Mouse (Mus musculus) cerebellum, adult 9-10 months (tissue): ENCODE results near the gene Pilrb2.
"Not testable (repeated sequence)": the region's sequence is repeated elsewhere in the genome, so short reads cannot be mapped to it uniquely, and the experiment has no call there.

ENCODE experiments used
- DNase-seq: peaks from one replicate; pipeline ENCODE4 v3.0.0; 2022

The Pilrb2 gene

DNA sequence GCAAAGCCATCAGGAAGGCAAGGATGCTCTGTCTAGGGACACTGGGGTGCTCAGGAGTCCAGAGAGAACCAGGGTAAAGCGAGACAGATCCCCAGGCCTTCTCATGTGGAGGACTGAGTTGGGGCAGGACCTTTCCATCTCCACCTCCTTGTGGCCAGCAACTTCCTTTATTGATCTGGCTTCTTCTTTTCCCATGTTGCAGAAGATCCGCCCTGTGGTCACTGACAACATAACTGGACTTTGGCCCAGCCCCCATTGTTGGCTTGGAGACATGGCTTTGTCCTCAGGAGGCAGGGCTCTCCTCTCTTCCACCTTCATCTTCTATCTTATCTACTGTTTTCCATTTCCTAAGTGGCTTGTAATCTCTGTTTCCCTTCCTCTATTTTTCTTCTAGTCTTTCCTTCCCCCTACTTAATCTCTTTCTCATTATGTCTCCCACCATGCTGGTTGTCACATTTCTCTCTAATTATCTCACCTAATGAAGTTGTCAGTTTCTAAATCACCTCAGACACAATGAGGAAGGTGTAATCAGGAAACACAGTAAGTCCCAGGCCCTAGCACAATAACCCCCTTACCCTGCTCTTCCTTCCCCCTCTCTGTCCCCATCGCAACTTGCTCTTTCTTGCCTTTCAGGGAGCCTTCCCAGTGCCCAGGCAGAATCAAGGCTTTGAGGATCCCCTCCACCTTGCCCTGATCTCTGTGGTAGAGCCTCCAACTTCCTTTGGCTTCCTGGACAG, at the start of gene Pilrb2:
Pilrb2 (minus strand) TSS at position 172 of the 737 bp plus-strand sequence.
- DNase-seq: not testable (repeated sequence)

DNA sequence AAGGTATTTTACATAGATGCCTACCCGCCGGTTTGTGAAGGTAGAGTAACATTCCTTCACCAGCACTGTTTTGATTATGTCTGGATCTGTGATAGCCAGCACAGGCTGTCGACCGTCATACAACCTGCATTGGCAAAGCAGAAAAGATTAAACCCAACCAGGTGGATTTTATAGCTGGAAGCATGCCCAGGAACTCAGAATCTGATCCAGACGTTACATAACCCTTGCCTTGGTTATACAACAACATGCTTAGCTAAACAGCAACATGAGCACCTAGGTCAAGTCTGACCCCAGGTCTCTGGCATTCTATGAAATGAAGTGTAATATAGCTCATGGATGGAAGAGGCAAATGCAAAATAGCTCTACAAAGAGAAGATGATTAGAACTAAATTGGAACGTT, 43.9 kb upstream of the Pilrb2 start:
- DNase-seq: peak; percentile 88

DNA sequence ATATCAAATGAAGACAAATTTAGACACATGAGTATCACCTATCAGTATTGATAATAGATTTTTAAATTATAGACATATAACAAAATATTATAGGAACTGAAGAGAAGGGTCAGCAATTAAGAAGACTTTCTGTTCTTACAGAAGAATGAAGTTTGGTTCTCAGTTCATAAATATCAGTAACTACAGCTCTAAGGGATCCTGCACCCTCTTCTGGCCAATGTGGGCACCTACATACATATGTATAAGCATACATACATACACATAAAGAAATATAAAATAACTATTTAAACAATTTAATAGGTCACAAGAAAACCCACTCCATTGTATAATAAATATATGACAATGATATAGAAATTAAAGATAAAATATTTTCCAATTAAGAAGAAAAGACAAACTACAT, 42.9 kb upstream of the Pilrb2 start:
- no peak for DNase-seq

DNA sequence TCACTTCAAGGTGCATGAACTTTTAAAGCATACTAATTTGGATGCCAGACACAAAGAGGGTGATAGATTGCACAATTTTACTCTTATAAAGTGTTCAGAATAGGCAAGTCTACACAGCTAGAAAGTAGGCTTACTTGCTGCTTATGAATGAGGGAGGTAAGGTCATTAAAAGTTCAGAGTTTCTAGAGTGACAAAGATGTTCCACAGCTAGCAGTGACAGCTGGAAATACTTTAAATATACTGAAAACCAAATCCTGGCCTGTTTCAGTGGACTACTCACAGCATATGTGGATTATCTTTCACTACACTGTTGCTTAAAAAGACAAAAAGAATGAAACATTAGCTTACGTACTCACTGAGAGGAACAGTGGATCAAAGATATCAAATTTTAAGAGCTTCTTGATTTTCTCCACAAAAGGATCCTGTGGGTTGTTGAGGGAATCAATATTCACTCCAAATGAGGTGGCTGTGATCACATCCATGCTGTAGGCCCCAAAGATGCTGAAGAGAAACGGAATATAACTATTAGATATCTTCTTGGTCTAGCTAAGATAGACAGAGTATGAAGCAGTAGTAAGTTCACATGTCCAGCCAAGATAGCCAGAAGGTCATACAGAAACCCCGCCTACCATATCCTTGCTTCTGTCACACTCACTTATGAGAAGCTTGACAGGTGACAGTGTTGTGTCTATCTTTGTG, 38.1 kb upstream of the Pilrb2 start:
- DNase-seq: no peak

DNA sequence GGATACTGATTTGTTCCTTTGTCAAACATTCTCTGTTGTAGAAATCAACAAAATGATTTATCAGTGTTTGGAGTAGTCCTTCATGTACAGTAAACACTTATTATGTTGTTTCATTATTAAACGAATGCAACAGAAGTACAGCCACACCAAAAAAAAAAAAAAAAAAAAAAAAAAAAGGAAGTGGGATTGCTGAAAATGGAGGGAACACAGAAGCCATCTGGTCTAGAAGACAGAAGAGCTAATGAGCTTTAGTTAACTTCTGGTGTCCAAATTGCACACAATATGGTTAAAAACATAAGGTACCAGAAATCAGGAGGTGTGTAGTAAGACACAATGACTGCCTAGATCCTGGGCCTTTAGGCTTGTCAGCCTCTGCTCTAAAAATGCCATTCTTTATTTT, 26.2 kb upstream of the Pilrb2 start:
- DNase-seq: no peak

- DNase-seq: no peak
These were observed 21.3 kb upstream of the Pilrb2 start for GRCm38 (mm10) chr5:137892954-137893353.

- DNase-seq: no peak
These were observed 16.1 kb upstream of the Pilrb2 start for GRCm38 (mm10) chr5:137887666-137888065.

GRCm38 (mm10) chr5:137885894-137886293, 14.3 kb upstream of the Pilrb2 start:
- DNase-seq: peak; percentile 13

- no peak for DNase-seq
These were observed 11.7 kb upstream of the Pilrb2 start for GRCm38 (mm10) chr5:137883345-137883744.

DNA sequence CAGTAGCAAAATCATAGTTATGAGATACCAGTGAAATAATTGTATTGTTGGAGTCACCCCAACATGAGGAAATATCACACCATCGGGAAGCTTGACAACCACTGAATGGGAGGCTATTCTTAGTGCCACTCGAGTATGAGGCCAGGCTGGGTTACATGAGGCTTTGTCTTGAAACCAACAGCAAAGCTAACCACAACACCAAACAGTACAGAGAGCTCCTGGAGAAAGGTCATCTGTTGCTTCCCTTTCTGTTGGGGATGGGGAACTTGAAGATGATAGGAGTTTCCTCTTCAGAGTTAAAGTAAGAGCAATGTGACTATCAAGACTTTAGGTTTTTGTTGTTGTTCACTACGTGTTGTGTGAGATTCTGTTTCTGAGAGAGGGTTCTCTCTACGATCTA, 11.3 kb upstream of the Pilrb2 start:
- DNase-seq: no peak

DNA sequence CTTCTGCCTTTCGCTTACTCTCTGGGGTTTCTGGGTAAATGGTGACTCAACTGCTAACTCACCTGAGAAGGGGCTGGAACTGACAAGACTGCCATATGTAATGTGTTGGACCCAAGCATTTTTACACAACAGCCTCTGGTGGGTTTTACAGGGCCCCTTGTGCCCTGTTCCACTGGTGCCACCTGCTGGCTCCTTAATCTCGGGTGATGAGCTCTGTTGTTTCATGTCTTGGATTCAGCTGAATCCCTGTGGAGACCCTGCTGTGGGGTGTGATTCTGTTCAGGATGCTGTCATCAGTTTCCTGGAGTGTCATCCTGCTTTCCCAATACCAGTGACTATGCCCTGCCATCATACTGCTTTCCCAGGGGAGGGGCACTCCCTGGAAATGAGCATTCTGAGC, 6.2 kb upstream of the Pilrb2 start:
- DNase-seq: no peak

DNA sequence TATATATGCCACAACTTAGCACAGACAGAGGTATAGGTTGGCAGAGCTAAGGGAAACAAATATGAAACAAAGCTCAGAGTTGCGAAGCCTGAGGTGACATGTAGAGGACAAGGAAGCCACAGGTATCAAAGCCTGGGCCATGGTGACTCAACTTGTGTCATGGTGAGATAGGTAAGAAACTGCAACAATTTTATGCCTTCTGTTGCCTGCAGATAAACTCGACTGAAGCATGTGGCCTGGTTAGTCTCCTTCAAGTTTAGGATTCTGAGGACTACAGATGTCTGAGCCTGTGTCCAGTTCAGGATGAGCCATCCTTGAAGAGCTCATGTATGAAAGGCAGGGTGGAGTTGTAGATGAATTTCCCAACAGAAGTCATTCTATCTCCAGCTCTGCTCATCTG, 3.4 kb upstream of the Pilrb2 start:
- DNase-seq: no peak

- not testable (repeated sequence) for DNase-seq
These were observed 727 bp upstream of the Pilrb2 start for GRCm38 (mm10) chr5:137872381-137872702.

- DNase-seq: not testable (repeated sequence)
These were observed 3.0 kb downstream of the Pilrb2 start for GRCm38 (mm10) chr5:137868600-137868999.

DNA sequence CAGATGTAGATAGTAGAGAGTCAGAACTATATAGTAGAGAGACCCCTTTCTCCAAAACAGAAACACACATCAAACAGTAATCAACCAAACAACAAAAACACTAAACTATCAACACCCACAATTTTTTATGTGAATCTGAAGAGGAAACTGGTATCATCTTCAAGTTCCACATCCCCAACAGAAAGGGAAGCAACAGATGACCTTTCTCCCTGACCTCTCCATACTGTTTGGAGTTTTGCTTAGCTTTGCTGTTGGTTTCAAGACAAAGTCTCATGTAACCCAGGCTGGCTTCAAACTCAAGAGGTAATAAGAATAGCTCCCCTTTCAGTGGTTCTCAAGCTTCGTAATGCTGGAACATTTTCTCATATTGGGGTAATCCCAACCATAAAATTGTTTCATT, 7.6 kb downstream of the Pilrb2 start:
- not testable (repeated sequence) for DNase-seq

- not testable (repeated sequence) for DNase-seq
These were observed 13.5 kb downstream of the Pilrb2 start, which contains the start of gene Pilrb1 for GRCm38 (mm10) chr5:137857960-137858710. Gene Pilrb1, minus strand, starts transcription at chr5:137858106.

DNA sequence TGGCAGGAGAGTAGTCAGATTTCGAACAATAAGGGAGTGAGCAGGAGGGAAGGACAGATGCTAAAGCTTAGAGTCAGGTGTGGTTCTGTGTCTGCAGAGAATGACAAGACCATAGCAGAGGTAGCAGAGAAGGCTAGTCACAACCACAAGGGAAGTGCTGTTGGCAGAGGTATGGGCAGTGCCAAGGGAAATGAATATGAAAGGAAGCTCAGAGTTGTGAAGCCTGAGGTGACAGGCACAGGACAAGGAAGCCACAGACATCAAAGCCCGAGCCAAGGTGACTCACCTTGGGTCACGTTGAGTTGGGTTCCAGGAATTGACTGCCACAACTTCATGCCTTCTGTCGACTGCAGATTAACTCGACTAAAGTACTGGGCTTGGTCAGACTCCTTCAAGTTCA, 14.7 kb downstream of the Pilrb2 start:
- DNase-seq: not testable (repeated sequence)

DNA sequence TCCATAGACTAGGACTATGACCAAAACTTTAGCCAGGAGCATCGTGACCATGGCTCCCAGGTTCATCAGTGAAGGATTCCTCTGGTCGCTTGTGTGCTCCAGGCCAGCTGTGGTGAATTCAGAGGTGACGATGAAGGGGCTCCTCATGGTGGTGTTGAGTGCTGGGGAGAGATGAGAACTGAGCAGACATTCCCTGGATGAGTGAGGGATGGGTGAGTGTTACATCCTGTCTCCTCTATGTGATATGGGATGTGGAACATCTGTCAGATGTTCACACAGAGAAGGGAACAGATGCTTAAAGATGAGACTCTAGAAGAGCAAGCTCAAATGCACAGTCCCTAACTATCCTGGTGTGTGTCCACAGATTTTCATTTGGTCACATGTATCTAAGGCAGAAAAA, 16.7 kb downstream of the Pilrb2 start:
- DNase-seq: not testable (repeated sequence)

- DNase-seq: not testable (repeated sequence)
These were observed 21.3 kb downstream of the Pilrb2 start for GRCm38 (mm10) chr5:137850313-137850712.

- not testable (repeated sequence) for DNase-seq
These were observed 34.5 kb downstream of the Pilrb2 start for GRCm38 (mm10) chr5:137837110-137837509.

DNA sequence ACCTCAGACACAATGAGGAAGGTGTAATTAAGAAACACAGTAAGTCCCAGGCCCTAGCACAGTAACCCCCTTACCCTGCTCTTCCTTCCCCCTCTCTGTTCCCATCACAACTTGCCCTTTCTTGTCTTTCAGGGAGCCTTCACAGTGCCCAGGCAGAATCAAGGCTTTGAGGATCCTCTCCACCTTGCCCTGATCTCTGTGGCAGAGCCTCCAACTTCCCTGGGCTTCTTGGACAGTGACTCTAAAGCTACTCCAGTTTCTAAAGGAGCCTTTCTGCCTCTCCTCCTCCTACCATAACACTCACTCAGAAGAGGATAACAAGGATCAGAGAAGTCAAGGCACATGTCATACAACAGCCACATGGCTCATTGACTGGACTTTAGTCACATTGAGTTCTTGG, 35.0 kb downstream of the Pilrb2 start:
- no peak for DNase-seq

- not testable (repeated sequence) for DNase-seq
These were observed 35.6 kb downstream of the Pilrb2 start, which contains the start of gene Pilra for GRCm38 (mm10) chr5:137835966-137836520. Gene Pilra, minus strand, starts transcription at chr5:137836281.

DNA sequence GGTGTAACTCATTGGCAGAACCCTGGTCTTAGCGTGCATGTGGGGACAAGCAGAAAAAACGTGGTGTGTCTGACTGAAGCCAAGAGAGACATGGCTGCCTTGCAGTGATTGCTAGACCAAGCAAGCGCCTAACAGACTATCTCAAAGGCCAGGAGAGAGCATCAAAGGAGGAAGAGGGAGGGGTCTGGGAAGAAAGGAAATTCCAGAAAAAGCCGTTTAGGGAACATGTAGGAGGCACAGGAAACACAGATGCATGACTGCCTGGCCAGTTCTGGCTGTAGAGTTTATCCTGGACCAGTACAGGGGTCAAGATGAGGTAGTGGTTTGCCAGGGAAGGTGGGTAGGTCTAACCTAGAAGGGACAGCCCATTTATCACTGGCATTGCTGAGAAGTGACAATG, 38.1 kb downstream of the Pilrb2 start:
- DNase-seq: no peak
